Mouse (Mus musculus) embryonic fibroblast, embryonic 13.5 days (primary cell): ENCODE data around the gene Trip10. TPM values are rescaled to one million over a fixed set of nuclear protein-coding genes. Genes with fewer than 3 reads are reported as not detected.
A peak's percentile ranks its signal among the peaks of the same experiment; 100 is the strongest.

Experiments used
- H3K27ac ChIP-seq: 2 replicates; pipeline ENCODE4 v1.5.1; 2012; ENCODE audit warnings: low read length, control low read depth, inconsistent platforms; ENCODE audit not compliant: insufficient read depth
- H3K4me1 ChIP-seq: 2 replicates; pipeline ENCODE4 v1.6.1; 2011; ENCODE audit warnings: low read length; ENCODE audit not compliant: control insufficient read depth, insufficient read depth
- H3K4me3 ChIP-seq: 2 replicates; pipeline ENCODE4 v1.5.1; 2011; ENCODE audit warnings: mild to moderate bottlenecking, control low read depth, low read length; ENCODE audit not compliant: insufficient read depth
- CTCF ChIP-seq: IDR thresholded peaks from 2 replicates; pipeline ENCODE4 v1.5.1; 2011; ENCODE audit warnings: mild to moderate bottlenecking, control low read depth, low read length, moderate library complexity, borderline replicate concordance; ENCODE audit not compliant: insufficient read depth
- POLR2A ChIP-seq: IDR thresholded peaks from 2 replicates; pipeline ENCODE4 v1.6.1; 2011; ENCODE audit warnings: low read depth, mild to moderate bottlenecking, control low read depth, low read length, moderate library complexity
- polyA plus RNA-seq: library from polyadenylated mRNA; stranded (reverse); fragments of >200 nt; gene quantifications from 2 replicates; pipeline ENCODE4 v1.2.4, GENCODE M21; 2011; ENCODE audit warnings: low read depth; ENCODE audit not compliant: missing spikeins, insufficient read length

The Trip10 gene
- polyA plus RNA-seq, 1 experiment = 61.3 TPM

DNA sequence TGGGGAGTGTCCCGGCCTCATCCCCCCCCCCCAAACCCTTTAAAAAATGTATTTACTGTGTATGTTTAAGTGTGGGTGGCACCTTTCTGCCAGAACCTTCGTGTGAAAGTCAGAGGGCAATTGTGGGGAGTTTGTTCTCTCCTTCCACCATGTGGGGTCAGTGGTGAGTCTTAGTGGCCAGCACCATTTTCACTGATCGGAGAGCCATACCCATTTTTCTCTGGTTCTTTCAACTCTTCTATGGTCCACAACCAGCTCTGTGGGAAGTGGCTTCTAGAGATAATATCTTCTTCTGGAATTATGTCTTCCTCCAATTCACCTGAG is 29.4 kb upstream of the Trip10 start:
- Histone ChIP-seq H3K4me1 (no peaks in the 10 kb centered on the region), H3K27ac (no peak overlapping the region), H3K4me3 (no peak overlapping the region)
- no peak for TF ChIP-seq CTCF
- no peak for TF ChIP-seq POLR2A

DNA sequence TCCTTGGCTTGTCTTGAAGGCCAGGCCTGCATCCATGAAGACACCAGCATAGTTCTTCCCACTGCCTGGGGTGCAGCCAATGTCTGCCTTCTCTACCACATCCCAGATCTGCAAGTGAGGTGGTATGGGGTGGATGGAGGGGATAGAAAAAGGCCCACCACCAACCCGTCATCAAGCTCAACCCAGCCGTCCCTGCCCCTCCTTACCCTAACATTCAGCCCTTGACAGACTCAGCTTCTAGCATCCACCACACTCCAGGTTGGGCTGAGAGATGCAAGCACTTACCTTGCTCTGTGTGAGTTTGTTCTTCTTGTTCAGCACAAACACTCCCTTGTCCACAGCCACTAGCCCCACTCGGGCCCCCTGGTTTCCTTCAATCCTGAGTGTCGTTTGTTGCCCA is 27.3 kb upstream of the Trip10 start:
- Histone ChIP-seq H3K27ac (no peak overlapping the region), H3K4me1 (no peaks in the 10 kb centered on the region), H3K4me3 (no peak overlapping the region)
- TF ChIP-seq CTCF (no peak), POLR2A (no peak)

DNA sequence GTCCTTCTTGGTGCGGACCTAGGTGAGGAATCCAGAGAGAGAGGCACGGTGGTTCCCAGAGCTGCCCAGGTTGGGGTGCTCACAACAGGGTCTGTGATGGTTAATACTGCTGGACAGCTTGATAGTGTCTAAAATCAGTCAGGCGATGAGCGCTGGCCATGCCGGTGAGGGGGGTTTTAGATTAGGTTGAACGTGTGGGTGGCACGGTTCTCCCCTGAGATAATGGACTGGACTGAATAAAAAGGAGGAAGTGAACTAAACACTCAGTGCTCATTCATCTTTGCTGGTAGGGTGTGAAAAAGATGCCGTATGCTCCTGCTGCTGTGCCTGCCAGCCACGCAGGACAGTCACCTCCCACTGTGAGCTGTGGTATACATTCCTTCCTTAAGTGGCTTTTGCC is 25.9 kb upstream of the Trip10 start:
- Histone ChIP-seq H3K4me3 (no peak overlapping the region), H3K4me1 (no peaks in the 10 kb centered on the region), H3K27ac (no peak overlapping the region)
- TF ChIP-seq POLR2A = no peak
- no peak for TF ChIP-seq CTCF

DNA sequence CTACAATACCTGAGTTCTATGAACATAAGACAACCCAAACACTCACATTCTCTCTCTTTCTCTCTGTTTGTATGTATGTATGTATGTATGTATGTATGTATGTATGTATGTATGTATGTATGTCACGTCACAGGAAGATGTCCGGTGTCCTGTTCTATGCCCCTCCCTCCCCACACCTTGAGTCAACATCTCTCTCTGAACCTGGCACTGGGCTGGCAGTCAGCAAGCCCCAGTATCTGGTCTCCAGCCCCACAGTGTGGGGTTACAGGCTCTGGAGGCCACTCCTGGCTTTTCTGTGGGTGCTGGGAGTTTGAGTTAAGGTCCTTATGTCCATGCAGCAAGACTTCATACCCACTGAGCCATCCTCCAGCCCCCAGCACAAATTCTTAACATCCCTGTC is 21.8 kb upstream of the Trip10 start:
- no peak overlapping the region for H3K27ac ChIP-seq
- TF ChIP-seq CTCF (no peak), POLR2A (no peak)
- no peak overlapping the region for H3K4me3 ChIP-seq
- H3K4me1 ChIP-seq = no peaks in the 10 kb centered on the region

DNA sequence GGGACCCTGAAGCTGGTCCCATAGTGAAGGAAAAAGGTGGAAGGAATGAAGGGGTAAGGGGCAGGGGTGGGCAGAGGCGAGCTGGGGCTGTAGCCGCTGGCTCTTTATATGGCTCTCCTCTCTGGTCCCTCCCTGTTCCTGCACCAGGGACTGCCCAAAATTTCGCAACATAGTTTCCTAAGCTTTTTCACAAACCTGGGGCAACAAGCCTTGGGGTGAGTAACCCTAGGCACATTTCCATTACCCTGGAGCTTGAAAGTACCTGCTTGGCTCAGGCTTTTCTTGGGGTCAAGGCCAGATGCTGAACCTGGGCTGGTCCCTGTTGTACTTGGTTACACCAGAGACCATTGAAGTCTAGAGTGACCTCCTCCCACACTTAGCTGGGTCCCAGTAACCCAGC is 21.2 kb upstream of the Trip10 start, which contains the start of gene C3:
Gene C3, minus strand, starts transcription at position 123 of the 400 bp plus-strand sequence.
- H3K4me1 ChIP-seq = no peaks in the 10 kb centered on the region
- no peak for TF ChIP-seq CTCF
- H3K4me3 ChIP-seq = no peak within 1 kb of the TSS
- H3K27ac ChIP-seq = no peak within 1 kb of the TSS

DNA sequence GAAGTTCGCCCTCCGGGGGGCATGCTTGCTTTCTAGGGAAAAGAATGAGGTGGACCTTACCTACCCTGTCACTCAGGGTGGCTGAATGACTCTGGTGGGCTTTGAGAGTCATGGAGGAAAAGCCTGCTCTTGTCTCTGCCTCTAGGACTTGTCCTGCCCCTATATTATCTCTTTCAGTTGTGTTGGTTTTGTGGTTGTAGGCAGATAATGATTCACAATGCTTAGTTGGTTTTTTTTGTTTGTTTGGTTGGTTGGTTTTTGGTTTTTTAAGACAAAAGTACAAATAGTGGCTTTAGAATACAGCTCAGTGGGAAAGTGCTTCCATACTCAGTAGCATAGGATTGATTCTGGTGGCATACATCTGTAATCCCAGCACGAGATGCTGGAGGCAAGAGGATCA is 20.4 kb upstream of the Trip10 start:
- TF ChIP-seq POLR2A = no peak
- no peak for TF ChIP-seq CTCF
- Histone ChIP-seq H3K27ac (no peak overlapping the region), H3K4me3 (no peak overlapping the region), H3K4me1 (no peaks in the 10 kb centered on the region)

DNA sequence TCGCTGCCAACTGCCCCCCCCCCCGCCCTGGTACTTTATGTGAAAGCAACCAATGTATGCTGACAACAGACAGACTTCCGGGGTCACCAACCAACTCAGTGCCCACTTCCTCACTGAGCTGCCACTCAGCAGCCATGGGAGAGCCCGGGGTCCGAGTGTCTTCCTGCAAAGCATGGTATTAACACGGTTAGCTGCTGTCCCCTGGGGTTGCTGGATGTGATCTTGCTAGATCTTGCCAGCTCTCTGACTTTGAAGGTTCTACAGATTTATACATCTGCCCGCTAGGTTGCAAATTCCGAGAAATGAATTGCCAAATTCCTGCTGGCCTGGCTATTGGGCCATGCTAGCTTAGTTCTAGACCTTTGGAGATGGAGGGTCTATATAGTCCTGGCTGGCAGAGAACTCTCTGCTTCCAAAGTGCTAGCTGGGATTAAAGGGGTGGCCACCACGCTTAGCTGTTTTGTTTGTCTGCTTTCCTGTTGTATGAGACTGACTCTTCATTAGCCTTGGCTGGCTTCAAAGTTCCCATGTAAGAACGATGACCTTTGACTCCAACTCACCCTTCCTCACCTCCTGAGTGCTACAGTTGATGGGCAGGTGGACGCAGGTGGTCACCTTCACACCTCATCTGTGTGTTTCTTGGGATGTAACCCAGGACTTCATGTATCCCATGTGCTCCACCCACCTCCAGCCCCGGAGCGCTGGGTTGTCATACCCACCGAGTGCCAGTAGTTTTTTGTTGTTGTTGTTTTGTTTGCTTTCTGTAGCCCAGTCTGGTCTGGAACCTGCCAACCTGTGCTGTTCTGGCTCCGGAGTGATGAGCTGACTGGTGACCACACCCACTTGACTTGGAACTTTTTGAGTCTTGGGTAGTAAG is 19.2 kb upstream of the Trip10 start:
- no peaks in the 10 kb centered on the region for H3K4me1 ChIP-seq
- H3K27ac ChIP-seq = no peak overlapping the region
- H3K4me3 ChIP-seq = no peak overlapping the region
- no peak for TF ChIP-seq CTCF
- no peak for TF ChIP-seq POLR2A

DNA sequence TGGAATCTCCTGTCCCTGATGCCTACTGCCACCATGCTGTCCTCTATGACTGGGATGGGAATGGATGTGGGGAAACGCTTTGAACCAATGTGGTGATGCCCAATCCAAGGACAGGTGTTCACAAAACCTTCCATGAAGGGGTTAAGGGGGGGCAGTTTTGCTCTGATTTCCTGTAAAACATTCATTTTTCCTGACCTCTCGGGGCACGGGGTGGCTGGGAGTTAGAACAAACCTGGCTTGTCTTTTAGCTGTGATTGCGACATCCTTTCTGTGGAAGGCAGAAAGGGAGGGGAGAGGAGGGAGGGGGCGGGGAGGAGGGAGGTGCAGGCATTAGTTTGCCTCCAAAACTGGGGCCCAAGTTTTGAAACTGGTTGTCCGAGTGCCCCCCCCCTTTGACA is 18.5 kb upstream of the Trip10 start:
- no peak overlapping the region for H3K27ac ChIP-seq
- TF ChIP-seq POLR2A (no peak), CTCF (no peak)
- H3K4me1 ChIP-seq = no peaks in the 10 kb centered on the region
- H3K4me3 ChIP-seq = no peak overlapping the region

DNA sequence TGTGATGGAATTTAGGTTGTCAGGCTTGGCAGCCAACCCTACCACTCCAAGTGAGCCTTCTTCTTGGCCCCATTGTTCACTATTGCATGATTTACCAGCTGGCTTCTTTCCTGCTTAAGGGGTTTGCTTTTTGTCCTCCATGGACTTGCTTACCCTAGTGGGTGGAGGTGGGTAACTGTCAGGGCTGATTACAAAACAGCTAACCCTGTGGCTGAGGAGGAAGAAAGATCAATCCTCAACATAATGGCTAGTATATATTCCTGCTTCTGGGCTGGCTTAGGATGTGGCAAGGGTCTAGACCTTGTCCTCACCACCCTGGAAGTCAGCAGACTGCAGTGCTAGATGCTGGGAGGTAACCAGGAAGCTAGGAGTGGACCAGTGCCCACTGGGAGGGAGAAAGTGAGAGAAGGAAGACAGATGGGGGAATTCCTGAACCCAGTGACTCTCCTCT is 17.9 kb upstream of the Trip10 start:
- TF ChIP-seq CTCF (no peak), POLR2A (no peak)
- Histone ChIP-seq H3K27ac (no peak overlapping the region), H3K4me1 (no peaks in the 10 kb centered on the region), H3K4me3 (no peak overlapping the region)

DNA sequence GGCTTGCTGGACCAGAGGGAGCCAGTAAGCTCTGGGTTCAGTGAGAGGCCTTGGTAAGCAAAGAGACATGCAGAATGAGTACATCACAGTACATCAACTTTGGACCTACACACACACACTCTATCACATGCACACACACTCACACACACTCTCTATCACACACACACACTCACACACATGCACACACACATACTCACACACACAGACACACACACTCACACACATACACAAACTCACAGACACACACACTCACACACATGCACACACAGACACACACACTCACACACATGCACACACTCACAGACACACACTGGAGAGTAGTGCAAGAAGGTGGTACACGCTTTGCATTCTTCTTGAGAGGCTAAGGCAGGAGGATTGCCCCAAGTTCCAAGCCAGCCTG is 17.1 kb upstream of the Trip10 start:
- TF ChIP-seq POLR2A (peak; percentile 43; the same call in 1 of the 2 replicates), CTCF (no peak)
- H3K4me3 ChIP-seq = no peak overlapping the region
- H3K27ac ChIP-seq = no peak overlapping the region
- H3K4me1 ChIP-seq = no peaks in the 10 kb centered on the region
